Mouse (Mus musculus): ENCODE data around the gene Atxn10.

GRCm38 (mm10) chr15:85298167-85298781, 37.8 kb upstream of the Atxn10 start:
- TF ChIP-seq POLR2A (IDR thresholded peaks at IDR 0.05; ENCODE audit: borderline replicate concordance, insufficient read depth, low read length) (no peak), CTCF (IDR thresholded peaks at IDR 0.05; ENCODE audit: borderline replicate concordance, insufficient read depth, low read depth, low read length) (no peak)

Measured in cerebellum, adult 2 months (tissue).